Mouse (Mus musculus) ES-Bruce4 (cell line): ENCODE measurements around the gene Cdc14a.

Experiments used
- CTCF ChIP-seq: IDR thresholded peaks from one replicate; pipeline ENCODE4 v1.8.1; 2011; ENCODE audit warnings: low read depth, low read length
- EP300 ChIP-seq: IDR thresholded peaks from 2 replicates; pipeline ENCODE4 v1.6.1; 2011; ENCODE audit warnings: low read depth, low read length; ENCODE audit not compliant: insufficient read depth
- POLR2A ChIP-seq: IDR thresholded peaks from one replicate; pipeline ENCODE4 v1.8.1; 2011; ENCODE audit warnings: low read length; ENCODE audit not compliant: insufficient read depth

DNA sequence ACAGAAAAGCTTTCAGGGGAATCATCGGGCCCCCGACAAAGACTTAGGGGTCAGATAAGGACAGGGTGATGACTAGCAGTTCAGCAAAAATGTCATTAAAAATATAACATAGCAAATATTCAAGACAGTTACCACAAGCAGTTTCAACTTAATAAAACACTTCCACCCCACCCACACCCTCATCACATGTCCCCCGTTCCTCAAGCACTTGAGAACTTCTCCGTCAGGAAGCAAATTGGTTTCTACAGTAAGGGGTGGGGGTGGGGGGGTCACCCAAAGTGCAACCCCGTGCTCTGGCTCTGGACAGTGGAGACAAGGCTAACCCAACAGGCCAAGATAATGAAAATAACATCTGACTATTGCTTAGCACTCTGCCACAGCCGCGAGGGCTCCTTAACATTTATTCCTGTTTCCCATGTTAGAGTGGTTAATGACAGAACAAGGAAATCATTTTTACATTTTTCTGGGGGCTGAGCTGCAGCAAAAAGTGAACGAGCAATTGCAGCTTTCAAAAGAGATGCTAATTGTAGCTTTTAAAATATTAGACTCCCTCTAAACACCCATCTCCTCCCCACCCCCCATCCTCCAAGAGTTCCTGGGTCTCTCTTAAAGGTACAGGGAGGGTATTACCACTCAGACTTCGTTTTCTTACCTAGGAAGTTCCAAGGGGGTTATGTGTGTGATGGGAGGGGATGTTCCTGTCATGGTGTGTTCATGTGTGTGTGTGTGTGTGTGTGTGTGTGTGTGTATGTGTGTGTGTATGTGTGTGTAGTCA lies 133.6 kb downstream of the Cdc14a start:
- TF ChIP-seq POLR2A (no peak), CTCF (no peak), EP300 (no peak)
